Mouse (Mus musculus): ENCODE results near the gene Ppp2r2d. TPM values are rescaled to one million over a fixed set of nuclear protein-coding genes. Genes with fewer than 3 reads are reported as not detected.

Gene Ppp2r2d
- polyA plus RNA-seq, 1 experiment, result 69.8 TPM

- no peak overlapping the region for H3K4me3 ChIP-seq (ENCODE audit: insufficient read depth, low read length)
- TF ChIP-seq POLR2A (IDR thresholded peaks at IDR 0.05; ENCODE audit: low read depth, low read length) (no peak), CTCF (IDR thresholded peaks at IDR 0.05; ENCODE audit: borderline replicate concordance, insufficient read depth, low read length) (peak; percentile 63)
- peaks cover 6% of the 10 kb centered on the region; the same call in 1 of the 2 replicates for H3K4me1 ChIP-seq (ENCODE audit: control insufficient read depth, insufficient read depth, low read length)
- no peak overlapping the region for H3K27ac ChIP-seq (ENCODE audit: insufficient read depth, low read length)
Measured at GRCm38 (mm10) chr7:138840594-138841021, 5.3 kb upstream of the Ppp2r2d start.

- TF ChIP-seq CTCF (IDR thresholded peaks at IDR 0.05; ENCODE audit: borderline replicate concordance, insufficient read depth, low read length) (no peak), POLR2A (IDR thresholded peaks at IDR 0.05; ENCODE audit: low read depth, low read length) (no peak)
- Histone ChIP-seq H3K27ac (ENCODE audit: insufficient read depth, low read length) (no peak overlapping the region), H3K4me3 (ENCODE audit: insufficient read depth, low read length) (no peak overlapping the region), H3K4me1 (ENCODE audit: control insufficient read depth, insufficient read depth, low read length) (peaks cover 6% of the 10 kb centered on the region; the same call in 1 of the 2 replicates)
Measured at GRCm38 (mm10) chr7:138841436-138842151, 4.3 kb upstream of the Ppp2r2d start.

DNA sequence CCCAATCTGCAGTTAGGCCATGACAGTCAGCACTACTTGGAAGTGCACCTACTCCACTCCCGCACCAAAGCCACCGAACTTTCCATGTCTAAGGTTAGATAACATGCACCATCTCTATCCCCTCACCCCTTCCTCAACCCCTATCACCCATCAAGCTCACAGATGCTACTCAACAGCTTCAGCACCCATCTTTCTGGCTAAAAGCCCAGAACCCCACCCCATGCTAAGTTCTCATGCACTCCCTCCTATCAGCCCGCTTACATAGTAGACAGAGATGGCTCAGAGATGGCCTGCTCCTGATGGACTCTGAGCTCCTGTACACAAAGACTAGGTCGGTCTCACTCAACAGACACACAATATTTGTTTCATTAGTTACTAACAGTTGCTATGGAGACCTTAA is 2.5 kb upstream of the Ppp2r2d start:
- no peak overlapping the region for H3K27ac ChIP-seq (ENCODE audit: insufficient read depth, low read length)
- H3K4me3 ChIP-seq (ENCODE audit: insufficient read depth, low read length), result no peak overlapping the region
- H3K4me1 ChIP-seq (ENCODE audit: control insufficient read depth, insufficient read depth, low read length), result peaks cover 11% of the 10 kb centered on the region
- TF ChIP-seq CTCF (IDR thresholded peaks at IDR 0.05; ENCODE audit: borderline replicate concordance, insufficient read depth, low read length), result no peak
- TF ChIP-seq POLR2A (IDR thresholded peaks at IDR 0.05; ENCODE audit: low read depth, low read length), result no peak

GRCm38 (mm10) chr7:138845111-138845510 is 768 bp upstream of the Ppp2r2d start:
- H3K4me3 ChIP-seq (ENCODE audit: insufficient read depth, low read length), result peak overlapping the region; percentile 97
- TF ChIP-seq POLR2A (IDR thresholded peaks at IDR 0.05; ENCODE audit: low read depth, low read length), result no peak
- no peak for TF ChIP-seq CTCF (IDR thresholded peaks at IDR 0.05; ENCODE audit: borderline replicate concordance, insufficient read depth, low read length)
- H3K27ac ChIP-seq (ENCODE audit: insufficient read depth, low read length), result no peak overlapping the region
- peaks cover 12% of the 10 kb centered on the region for H3K4me1 ChIP-seq (ENCODE audit: control insufficient read depth, insufficient read depth, low read length)

GRCm38 (mm10) chr7:138846502-138846991 is 668 bp downstream of the Ppp2r2d start:
- TF ChIP-seq CTCF (IDR thresholded peaks at IDR 0.05; ENCODE audit: borderline replicate concordance, insufficient read depth, low read length), result no peak
- no peak; the same call in 1 of the 2 replicates for TF ChIP-seq POLR2A (IDR thresholded peaks at IDR 0.05; ENCODE audit: low read depth, low read length)
- Histone ChIP-seq H3K27ac (ENCODE audit: insufficient read depth, low read length) (no peak overlapping the region), H3K4me1 (ENCODE audit: control insufficient read depth, insufficient read depth, low read length) (peaks cover 11% of the 10 kb centered on the region), H3K4me3 (ENCODE audit: insufficient read depth, low read length) (peak overlapping the region; percentile 83)

GRCm38 (mm10) chr7:138847316-138848027 is 1.6 kb downstream of the Ppp2r2d start:
- no peak for TF ChIP-seq CTCF (IDR thresholded peaks at IDR 0.05; ENCODE audit: borderline replicate concordance, insufficient read depth, low read length)
- no peak for TF ChIP-seq POLR2A (IDR thresholded peaks at IDR 0.05; ENCODE audit: low read depth, low read length)
- H3K4me1 ChIP-seq (ENCODE audit: control insufficient read depth, insufficient read depth, low read length), result peaks cover 8% of the 10 kb centered on the region
- H3K27ac ChIP-seq (ENCODE audit: insufficient read depth, low read length), result no peak overlapping the region
- peak overlapping the region; percentile 83 for H3K4me3 ChIP-seq (ENCODE audit: insufficient read depth, low read length)

DNA sequence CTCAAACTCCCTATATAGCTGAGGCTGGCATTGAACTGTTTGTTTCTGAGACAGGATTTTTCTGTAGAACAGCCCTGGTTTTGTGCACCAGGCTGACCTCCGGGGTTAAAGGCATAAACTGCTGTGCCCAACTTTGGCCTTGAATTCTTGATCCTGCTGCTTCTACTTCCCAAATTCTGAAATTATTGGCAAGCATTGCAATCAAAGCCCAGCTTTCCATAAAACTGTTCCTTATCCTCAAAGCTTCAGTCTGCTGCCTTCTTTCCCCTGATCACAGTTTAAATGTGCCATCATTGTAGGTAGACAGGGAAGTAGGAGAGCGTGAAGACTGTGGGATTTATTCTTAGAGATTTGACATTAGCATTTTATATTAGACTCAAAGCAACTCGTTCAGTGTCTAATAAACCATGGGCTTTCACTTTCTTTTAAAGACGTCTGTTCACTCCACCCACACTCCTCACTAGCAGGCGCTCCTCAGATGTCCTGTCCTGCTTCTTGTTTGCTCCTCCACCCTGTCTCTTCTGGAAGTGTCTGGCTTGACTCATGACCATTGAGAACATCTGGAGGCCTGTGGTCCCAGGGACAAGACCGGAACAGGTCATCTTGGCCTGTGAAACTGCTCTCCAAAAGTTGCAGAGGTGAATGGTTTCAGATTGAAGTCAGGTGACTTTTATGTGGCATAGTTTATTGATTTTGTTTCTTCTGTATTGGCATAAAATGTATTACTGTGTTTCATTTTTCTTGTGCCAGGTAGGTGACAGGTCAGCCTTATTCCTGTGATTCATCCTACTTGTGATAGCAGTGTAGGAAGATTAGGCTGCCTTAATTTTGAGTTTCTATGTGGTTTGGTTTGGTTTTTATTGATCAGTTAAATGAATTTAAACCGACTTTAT is 2.4 kb downstream of the Ppp2r2d start:
- H3K4me3 ChIP-seq (ENCODE audit: insufficient read depth, low read length), result peak overlapping the region; percentile 83
- peaks cover 8% of the 10 kb centered on the region for H3K4me1 ChIP-seq (ENCODE audit: control insufficient read depth, insufficient read depth, low read length)
- TF ChIP-seq CTCF (IDR thresholded peaks at IDR 0.05; ENCODE audit: borderline replicate concordance, insufficient read depth, low read length), result no peak
- TF ChIP-seq POLR2A (IDR thresholded peaks at IDR 0.05; ENCODE audit: low read depth, low read length), result no peak
- H3K27ac ChIP-seq (ENCODE audit: insufficient read depth, low read length), result no peak overlapping the region

DNA sequence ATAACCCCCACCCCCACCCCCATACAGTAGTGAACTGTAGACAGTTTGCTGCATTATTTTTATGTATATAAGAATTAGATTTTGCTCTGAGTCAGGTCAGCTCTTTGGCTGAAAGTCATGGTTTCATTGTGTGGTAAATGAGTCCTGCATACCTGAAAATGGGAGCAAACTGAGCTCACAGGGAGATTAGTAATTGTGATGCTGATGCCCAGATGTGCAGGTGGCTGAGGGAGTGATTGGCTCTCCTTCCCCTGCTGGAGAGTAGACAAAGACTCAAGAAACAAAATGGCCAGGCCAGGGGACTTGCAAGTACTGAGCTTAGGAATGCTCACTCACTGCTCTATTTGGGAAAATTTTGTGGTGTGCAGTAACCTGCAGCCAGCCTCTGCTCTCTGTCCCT is 4.2 kb downstream of the Ppp2r2d start:
- TF ChIP-seq CTCF (IDR thresholded peaks at IDR 0.05; ENCODE audit: borderline replicate concordance, insufficient read depth, low read length), result no peak
- no peak for TF ChIP-seq POLR2A (IDR thresholded peaks at IDR 0.05; ENCODE audit: low read depth, low read length)
- no peak overlapping the region for H3K4me3 ChIP-seq (ENCODE audit: insufficient read depth, low read length)
- H3K27ac ChIP-seq (ENCODE audit: insufficient read depth, low read length), result no peak overlapping the region
- peaks cover 6% of the 10 kb centered on the region for H3K4me1 ChIP-seq (ENCODE audit: control insufficient read depth, insufficient read depth, low read length)

DNA sequence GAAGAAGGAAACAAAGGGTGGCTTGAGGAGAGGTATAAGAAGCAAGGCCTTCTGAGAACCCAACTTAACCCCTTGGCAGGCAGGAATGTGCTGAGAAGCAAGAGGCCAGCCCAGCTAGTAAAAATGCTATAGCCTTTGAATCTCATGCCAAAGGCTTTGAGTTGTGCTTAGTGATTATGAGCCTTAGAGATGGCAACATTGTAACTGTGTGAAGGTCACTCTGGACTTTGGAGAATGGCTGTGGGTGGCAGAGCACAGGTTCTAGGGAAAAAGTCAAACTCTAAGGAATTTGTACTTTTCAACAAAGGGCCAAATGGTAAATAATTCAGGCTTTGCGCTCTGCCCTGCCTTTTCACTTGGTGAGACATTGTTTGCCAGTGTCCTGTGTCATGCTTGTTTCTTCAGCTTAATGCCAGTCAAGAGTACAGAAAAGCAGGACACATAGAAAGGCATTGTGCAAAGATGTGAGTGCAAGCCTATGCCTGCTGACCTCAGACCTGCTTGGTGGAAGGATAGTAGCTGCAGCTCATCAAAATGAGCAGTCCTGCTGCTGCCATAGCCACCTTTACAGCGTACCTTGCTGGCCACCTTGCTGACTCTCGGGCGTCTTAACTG is 7.6 kb downstream of the Ppp2r2d start:
- TF ChIP-seq POLR2A (IDR thresholded peaks at IDR 0.05; ENCODE audit: low read depth, low read length) (no peak), CTCF (IDR thresholded peaks at IDR 0.05; ENCODE audit: borderline replicate concordance, insufficient read depth, low read length) (no peak)
- Histone ChIP-seq H3K4me3 (ENCODE audit: insufficient read depth, low read length) (no peak overlapping the region), H3K27ac (ENCODE audit: insufficient read depth, low read length) (no peak overlapping the region), H3K4me1 (ENCODE audit: control insufficient read depth, insufficient read depth, low read length) (peaks cover 2% of the 10 kb centered on the region; the same call in 1 of the 2 replicates)

All from embryonic fibroblast, embryonic 13.5 days (primary cell).